Mouse (Mus musculus): ENCODE measurements at regions not wholly inside any gene's neighbourhood (a gene's known extent, or its start where the extent isn't known, plus 50 kb on each side); places are given as distances from the start of the nearest gene placed in this dataset.

DNA sequence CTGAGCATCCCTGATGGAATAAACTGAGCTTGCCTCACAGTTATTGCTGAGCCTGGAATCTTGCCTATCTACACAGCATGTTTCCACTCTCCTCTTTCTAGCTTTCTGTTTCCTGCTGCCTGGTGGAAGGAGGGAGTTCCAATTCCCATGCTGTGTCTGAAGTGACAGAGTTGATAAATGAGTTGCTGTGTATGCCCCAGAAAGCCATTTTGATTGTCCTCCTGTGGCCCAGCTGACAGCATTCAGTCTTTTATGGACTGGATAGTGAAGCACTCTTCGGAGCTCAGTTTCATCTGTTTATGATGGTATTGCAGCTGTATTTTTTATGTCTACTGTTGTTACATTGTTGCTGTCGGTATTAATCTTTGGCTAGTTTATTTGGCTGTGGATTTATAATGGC, 398.0 kb upstream of the Fat3 start:
- Histone ChIP-seq H3K36me3 (ENCODE audit: control insufficient read depth, insufficient read depth) (no peaks in the 10 kb centered on the region), H3K9me3 (replicated peaks; ENCODE audit: control insufficient read depth, low read length) (no peaks in the 10 kb centered on the region), H3K4me3 (ENCODE audit: low read length) (no peak overlapping the region), H3K4me1 (ENCODE audit: control insufficient read depth, insufficient read depth, low read length) (no peaks in the 10 kb centered on the region), H3K27ac (ENCODE audit: low read length) (no peak overlapping the region), H3K4me2 (ENCODE audit: low read depth, low read length) (no peak overlapping the region), H3K9ac (ENCODE audit: low read length) (no peak overlapping the region), H3K27me3 (ENCODE audit: control insufficient read depth, insufficient read depth, low read length) (no peaks in the 10 kb centered on the region)
- no peak for ATAC-seq (replicated peaks; ENCODE audit: extremely low read depth, insufficient read depth, low FRiP score)
- 59% methylated on average over 2 of the region's 2 CpGs for WGBS

DNA sequence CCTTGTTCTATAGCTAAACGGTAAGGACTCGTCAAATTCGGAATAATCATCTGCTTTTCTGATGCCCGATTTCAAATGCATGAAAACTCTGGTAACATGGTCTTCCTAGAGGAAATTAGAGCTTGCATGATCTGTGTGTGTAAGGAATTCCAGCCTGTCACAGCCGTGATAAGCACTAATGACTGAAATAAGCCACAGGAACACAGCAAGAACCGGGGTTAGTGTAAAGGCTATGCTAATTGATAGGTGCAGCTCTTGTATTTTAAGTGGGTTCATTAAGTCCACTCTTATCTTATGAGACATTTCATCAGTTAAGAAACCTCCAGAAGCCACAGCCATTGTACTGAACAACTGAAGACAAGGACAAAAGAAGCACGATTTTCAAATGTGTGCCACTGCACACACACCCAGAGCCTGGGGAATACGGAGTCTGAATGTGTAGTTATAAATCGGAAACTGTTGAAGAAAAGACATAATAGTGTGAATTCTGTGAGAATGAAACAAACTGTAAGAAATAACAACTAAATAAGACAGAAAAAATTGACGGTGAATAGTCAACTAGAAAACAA, 351.5 kb upstream of the Fat3 start:
- Histone ChIP-seq H3K36me3 (ENCODE audit: control insufficient read depth, insufficient read depth) (no peaks in the 10 kb centered on the region), H3K4me3 (ENCODE audit: low read length) (no peak overlapping the region), H3K4me1 (ENCODE audit: control insufficient read depth, insufficient read depth, low read length) (no peaks in the 10 kb centered on the region), H3K9ac (ENCODE audit: low read length) (no peak overlapping the region), H3K4me2 (ENCODE audit: low read depth, low read length) (no peak overlapping the region), H3K27me3 (ENCODE audit: control insufficient read depth, insufficient read depth, low read length) (no peaks in the 10 kb centered on the region), H3K9me3 (replicated peaks; ENCODE audit: control insufficient read depth, low read length) (no peaks in the 10 kb centered on the region), H3K27ac (ENCODE audit: low read length) (no peak overlapping the region)
- 62% methylated on average over 10 of the region's 10 CpGs for WGBS
- no peak for ATAC-seq (replicated peaks; ENCODE audit: extremely low read depth, insufficient read depth, low FRiP score)

DNA sequence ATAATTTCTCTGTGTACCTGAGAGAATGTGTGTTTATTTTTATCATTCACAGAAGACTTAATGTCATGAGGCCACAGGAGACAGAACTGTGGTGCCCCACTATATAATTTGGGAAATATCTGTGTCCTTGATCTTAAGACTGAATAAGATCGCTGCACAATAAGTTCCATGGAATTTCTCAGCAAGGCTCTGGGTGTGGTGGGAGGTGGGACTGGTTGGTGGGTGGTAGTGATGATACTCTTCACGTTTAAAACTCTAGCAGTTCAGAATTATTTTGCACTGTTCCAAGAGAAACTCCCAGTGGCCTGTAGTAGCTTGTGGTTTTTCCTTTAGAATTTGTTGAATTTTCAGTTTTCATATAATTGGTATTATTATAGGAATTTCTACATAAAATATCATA, 307.4 kb upstream of the Fat3 start:
- no peak for ATAC-seq (replicated peaks; ENCODE audit: extremely low read depth, insufficient read depth, low FRiP score)
- Histone ChIP-seq H3K9ac (ENCODE audit: low read length) (no peak overlapping the region), H3K4me1 (ENCODE audit: control insufficient read depth, insufficient read depth, low read length) (no peaks in the 10 kb centered on the region), H3K36me3 (ENCODE audit: control insufficient read depth, insufficient read depth) (no peaks in the 10 kb centered on the region), H3K4me3 (ENCODE audit: low read length) (no peak overlapping the region), H3K9me3 (replicated peaks; ENCODE audit: control insufficient read depth, low read length) (no peaks in the 10 kb centered on the region), H3K27ac (ENCODE audit: low read length) (no peak overlapping the region), H3K27me3 (ENCODE audit: control insufficient read depth, insufficient read depth, low read length) (no peaks in the 10 kb centered on the region), H3K4me2 (ENCODE audit: low read depth, low read length) (no peak overlapping the region)
- 63% methylated on average over 2 of the region's 2 CpGs for WGBS

DNA sequence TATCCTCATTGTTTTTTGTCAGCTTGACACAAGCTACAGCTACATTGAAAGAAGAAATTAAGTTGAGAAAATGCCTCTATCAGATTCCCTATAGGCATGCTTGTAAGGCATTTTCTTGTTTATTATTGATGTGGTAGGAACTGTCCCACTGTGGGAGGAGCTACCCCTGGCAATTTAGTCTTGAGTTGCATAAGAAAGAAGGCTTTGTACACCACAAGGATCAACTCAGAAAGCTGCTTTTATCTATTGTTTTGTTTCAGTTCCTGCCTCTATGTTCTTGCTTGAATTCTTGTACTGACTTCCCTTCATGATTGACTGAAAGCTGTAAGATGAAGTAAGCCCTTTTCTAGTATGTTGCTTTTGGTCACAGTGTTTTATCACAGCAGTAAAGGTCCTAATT, 271.8 kb upstream of the Fat3 start:
- Histone ChIP-seq H3K4me3 (ENCODE audit: low read length) (no peak overlapping the region), H3K9ac (ENCODE audit: low read length) (no peak overlapping the region)

DNA sequence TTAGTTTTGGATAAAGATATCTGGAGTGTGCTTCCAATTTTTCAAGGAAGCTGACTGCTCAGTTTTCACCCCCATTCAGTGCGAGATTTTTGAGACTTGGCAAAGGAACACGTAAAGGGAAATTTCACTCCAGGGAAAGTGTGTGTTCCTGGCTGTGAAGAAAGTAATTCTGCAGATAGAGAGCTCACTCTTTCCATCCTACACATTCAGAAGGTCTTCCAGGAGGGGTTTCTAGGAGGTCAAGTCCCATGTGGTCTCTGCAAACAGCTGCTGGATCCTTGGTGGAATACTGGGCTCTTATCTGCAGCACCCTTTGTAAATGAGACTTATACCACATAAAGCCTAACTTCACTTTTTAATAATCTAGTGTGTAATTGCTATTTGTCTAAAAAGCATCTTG, 226.6 kb upstream of the Fat3 start:
- no peak overlapping the region for H3K4me2 ChIP-seq (ENCODE audit: low read depth, low read length)
- 56% methylated on average over 2 of the region's 2 CpGs for WGBS
- H3K36me3 ChIP-seq (ENCODE audit: control insufficient read depth, insufficient read depth), result no peaks in the 10 kb centered on the region
- no peak overlapping the region for H3K27ac ChIP-seq (ENCODE audit: low read length)
- no peak overlapping the region for H3K9ac ChIP-seq (ENCODE audit: low read length)
- H3K9me3 ChIP-seq (replicated peaks; ENCODE audit: control insufficient read depth, low read length), result no peaks in the 10 kb centered on the region
- H3K4me3 ChIP-seq (ENCODE audit: low read length), result no peak overlapping the region
- ATAC-seq (replicated peaks; ENCODE audit: extremely low read depth, insufficient read depth, low FRiP score), result no peak
- no peaks in the 10 kb centered on the region for H3K4me1 ChIP-seq (ENCODE audit: control insufficient read depth, insufficient read depth, low read length)
- H3K27me3 ChIP-seq (ENCODE audit: control insufficient read depth, insufficient read depth, low read length), result no peaks in the 10 kb centered on the region

More for the DNA sequence above, 271.8 kb upstream of the Fat3 start:
- Histone ChIP-seq H3K36me3 (ENCODE audit: control insufficient read depth, insufficient read depth) (no peaks in the 10 kb centered on the region), H3K27ac (ENCODE audit: low read length) (no peak overlapping the region), H3K4me2 (ENCODE audit: low read depth, low read length) (no peak overlapping the region), H3K9me3 (replicated peaks; ENCODE audit: control insufficient read depth, low read length) (no peaks in the 10 kb centered on the region), H3K4me1 (ENCODE audit: control insufficient read depth, insufficient read depth, low read length) (no peaks in the 10 kb centered on the region), H3K27me3 (ENCODE audit: control insufficient read depth, insufficient read depth, low read length) (no peaks in the 10 kb centered on the region)
- no peak for ATAC-seq (replicated peaks; ENCODE audit: extremely low read depth, insufficient read depth, low FRiP score)

DNA sequence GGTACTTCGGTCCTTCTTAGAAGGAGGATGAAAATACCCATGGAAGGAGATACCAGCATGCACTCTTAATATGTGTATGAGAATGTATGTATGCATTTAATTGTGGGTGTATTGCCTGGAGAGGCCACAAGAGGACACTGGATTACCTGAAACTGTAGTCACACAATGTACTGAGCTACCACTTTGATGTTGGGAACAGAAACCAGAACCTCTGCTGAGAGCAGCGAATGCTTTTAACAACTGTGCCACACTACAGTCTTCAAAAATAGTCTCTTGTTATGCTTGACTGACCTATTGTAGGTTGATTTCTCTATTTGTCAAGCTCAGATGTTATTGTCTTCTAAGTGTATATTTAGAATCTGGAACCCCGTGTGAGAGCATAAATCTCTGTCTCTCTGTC, 201.3 kb upstream of the Fat3 start:
- WGBS, result 69% methylated on average over 3 of the region's 3 CpGs
- no peaks in the 10 kb centered on the region for H3K27me3 ChIP-seq (ENCODE audit: control insufficient read depth, insufficient read depth, low read length)

DNA sequence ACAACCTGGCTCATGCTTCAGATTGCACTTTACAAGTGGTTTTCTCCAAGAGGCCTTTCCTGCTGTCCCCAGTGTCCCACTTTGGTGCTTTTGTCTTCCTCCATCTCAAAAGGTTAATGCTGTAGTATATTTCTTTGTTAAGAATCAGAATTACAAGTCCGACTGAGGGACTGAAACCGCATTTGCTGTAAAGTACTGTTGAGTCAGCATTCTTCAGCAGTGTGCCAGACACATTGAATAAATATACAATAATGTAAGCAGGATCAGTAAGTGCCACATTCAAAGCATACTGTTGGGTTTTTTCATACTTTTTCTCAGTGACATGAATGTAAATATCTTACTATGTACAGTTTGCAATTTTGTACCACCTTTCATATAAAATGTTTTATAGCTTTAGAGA, 160.4 kb upstream of the Fat3 start:
- 75% methylated on average over 2 of the region's 2 CpGs for WGBS
- Histone ChIP-seq H3K4me3 (ENCODE audit: low read length) (no peak overlapping the region), H3K9ac (ENCODE audit: low read length) (no peak overlapping the region), H3K27me3 (ENCODE audit: control insufficient read depth, insufficient read depth, low read length) (no peaks in the 10 kb centered on the region), H3K27ac (ENCODE audit: low read length) (no peak overlapping the region), H3K36me3 (ENCODE audit: control insufficient read depth, insufficient read depth) (no peaks in the 10 kb centered on the region), H3K4me1 (ENCODE audit: control insufficient read depth, insufficient read depth, low read length) (0 out of 2 replicates have a peak, but pooled peaks cover 2% of the 10 kb centered on the region), H3K4me2 (ENCODE audit: low read depth, low read length) (no peak overlapping the region), H3K9me3 (replicated peaks; ENCODE audit: control insufficient read depth, low read length) (no peaks in the 10 kb centered on the region)
- ATAC-seq (replicated peaks; ENCODE audit: extremely low read depth, insufficient read depth, low FRiP score), result no peak

More for the DNA sequence above, 201.3 kb upstream of the Fat3 start:
- H3K4me3 ChIP-seq (ENCODE audit: low read length), result no peak overlapping the region
- H3K4me1 ChIP-seq (ENCODE audit: control insufficient read depth, insufficient read depth, low read length), result no peaks in the 10 kb centered on the region
- no peaks in the 10 kb centered on the region for H3K9me3 ChIP-seq (replicated peaks; ENCODE audit: control insufficient read depth, low read length)
- ATAC-seq (replicated peaks; ENCODE audit: extremely low read depth, insufficient read depth, low FRiP score), result no peak
- H3K9ac ChIP-seq (ENCODE audit: low read length), result no peak overlapping the region
- no peak overlapping the region for H3K4me2 ChIP-seq (ENCODE audit: low read depth, low read length)
- no peak overlapping the region for H3K27ac ChIP-seq (ENCODE audit: low read length)
- no peaks in the 10 kb centered on the region for H3K36me3 ChIP-seq (ENCODE audit: control insufficient read depth, insufficient read depth)

DNA sequence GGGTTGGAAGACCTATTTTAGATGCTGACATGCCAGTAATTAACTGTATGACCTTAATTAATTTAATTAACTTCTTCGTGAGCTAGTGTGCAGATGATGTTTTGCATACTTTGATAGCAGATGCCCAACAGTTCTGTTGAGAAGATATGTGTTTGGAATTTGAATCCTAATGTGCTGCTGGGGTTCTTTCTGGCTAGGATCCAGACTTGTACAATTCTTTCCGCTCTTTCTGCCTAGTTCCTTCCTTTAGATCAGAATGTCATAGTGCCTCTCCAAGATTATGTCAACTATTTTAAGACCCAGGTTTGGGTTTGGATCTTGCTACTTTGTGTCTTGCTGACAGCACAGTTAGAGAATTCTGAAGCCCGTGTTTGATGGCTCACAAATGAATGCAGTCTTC, 159.9 kb upstream of the Fat3 start:
- no peak overlapping the region for H3K4me3 ChIP-seq (ENCODE audit: low read length)
- 0 out of 2 replicates have a peak, but pooled peaks cover 2% of the 10 kb centered on the region for H3K4me1 ChIP-seq (ENCODE audit: control insufficient read depth, insufficient read depth, low read length)
- no peak for ATAC-seq (replicated peaks; ENCODE audit: extremely low read depth, insufficient read depth, low FRiP score)
- H3K27ac ChIP-seq (ENCODE audit: low read length), result no peak overlapping the region
- no peaks in the 10 kb centered on the region for H3K27me3 ChIP-seq (ENCODE audit: control insufficient read depth, insufficient read depth, low read length)
- H3K36me3 ChIP-seq (ENCODE audit: control insufficient read depth, insufficient read depth), result no peaks in the 10 kb centered on the region
- no peak overlapping the region for H3K9ac ChIP-seq (ENCODE audit: low read length)
- H3K4me2 ChIP-seq (ENCODE audit: low read depth, low read length), result no peak overlapping the region
- WGBS, result 50% methylated on average over 3 of the region's 3 CpGs
- H3K9me3 ChIP-seq (replicated peaks; ENCODE audit: control insufficient read depth, low read length), result no peaks in the 10 kb centered on the region

Measured in heart, embryonic 16.5 days (tissue).